Comparison of ENCODE assay signal across 8 mouse cellular contexts in the genomic region with DNA sequence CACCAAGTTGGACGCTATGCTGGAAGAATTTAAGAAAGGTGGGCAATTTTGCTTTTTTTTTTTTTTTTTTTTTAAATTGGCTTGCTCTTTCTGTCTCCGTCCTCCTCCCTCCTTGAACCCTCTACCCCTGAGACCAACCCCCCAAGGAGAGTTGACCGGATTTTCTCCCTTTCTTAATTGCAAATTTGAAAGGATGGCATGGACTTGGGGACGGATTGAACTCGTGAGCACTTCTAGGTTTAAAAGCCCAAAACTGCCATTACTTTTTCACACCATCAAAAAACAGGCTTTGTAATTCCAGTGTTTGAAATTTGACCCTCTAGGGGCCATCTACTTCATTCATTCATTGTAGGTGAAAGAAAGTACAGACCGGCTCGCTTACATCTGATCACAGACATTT. TPM values are rescaled to one million over a fixed set of nuclear protein-coding genes. Genes with fewer than 3 reads are reported as not detected.
A peak's percentile ranks its signal among the peaks of the same experiment; 100 is the strongest.
DNase-seq lines count a peak whose midpoint lies in the region; ATAC-seq lines count a peak whose summit lies in the region.

No protein-coding gene starts in this region.

- no peaks in the 10 kb centered on the region for H3K9me3 ChIP-seq in lung, embryonic 16.5 days (ENCODE audit: control insufficient read depth, low read length)
- no peaks in the 10 kb centered on the region for H3K9me3 ChIP-seq in limb, embryonic 13.5 days
- no peaks in the 10 kb centered on the region for H3K9me3 ChIP-seq in stomach, embryonic 14.5 days (ENCODE audit: control insufficient read depth, low read depth, low read length)

- no peaks in the 10 kb centered on the region for H3K36me3 ChIP-seq in lung, embryonic 16.5 days (ENCODE audit: control insufficient read depth, insufficient read depth, low read length)
- H3K36me3 ChIP-seq in limb, embryonic 13.5 days = no peaks in the 10 kb centered on the region
- no peaks in the 10 kb centered on the region for H3K36me3 ChIP-seq in stomach, embryonic 14.5 days (ENCODE audit: control insufficient read depth, insufficient read depth, low read length)

- 29% methylated on average over 7 of the region's 7 CpGs for WGBS in lung, embryonic 16.5 days
- 8% methylated on average over 7 of the region's 7 CpGs for WGBS in limb, embryonic 13.5 days
- 21% methylated on average over 7 of the region's 7 CpGs for WGBS in stomach, embryonic 14.5 days

- H3K4me1 ChIP-seq in lung, embryonic 16.5 days (replicated peaks; ENCODE audit: control insufficient read depth, insufficient read depth, low read length) = peaks cover 21% of the 10 kb centered on the region
- peaks cover 27% of the 10 kb centered on the region for H3K4me1 ChIP-seq in limb, embryonic 13.5 days
- peaks cover 12% of the 10 kb centered on the region; the same call in 1 of the 2 replicates for H3K4me1 ChIP-seq in stomach, embryonic 14.5 days (ENCODE audit: control insufficient read depth, insufficient read depth, low read length)

- H3K4me2 ChIP-seq in lung, embryonic 16.5 days (ENCODE audit: low read depth, low read length) = peak overlapping the region; percentile 96
- peak overlapping the region; percentile 100 for H3K4me2 ChIP-seq in limb, embryonic 13.5 days (replicated peaks)
- H3K4me2 ChIP-seq in stomach, embryonic 14.5 days (replicated peaks; ENCODE audit: low read depth, low read length) = peak overlapping the region; percentile 100

- H3K27me3 ChIP-seq in lung, embryonic 16.5 days (ENCODE audit: control insufficient read depth, insufficient read depth, low read depth, low read length) = peaks cover 10% of the 10 kb centered on the region
- H3K27me3 ChIP-seq in limb, embryonic 13.5 days = peaks cover 39% of the 10 kb centered on the region
- H3K27me3 ChIP-seq in stomach, embryonic 14.5 days (ENCODE audit: control insufficient read depth, insufficient read depth, low read length) = no peaks in the 10 kb centered on the region

- no peak overlapping the region for H3K9ac ChIP-seq in lung, embryonic 16.5 days (ENCODE audit: low read length)
- H3K9ac ChIP-seq in limb, embryonic 13.5 days = peak overlapping the region; percentile 77; the same call in 1 of the 2 replicates
- no peak overlapping the region for H3K9ac ChIP-seq in stomach, embryonic 14.5 days (replicated peaks; ENCODE audit: low read depth, low read length)

- H3K4me3 ChIP-seq in lung, embryonic 16.5 days (ENCODE audit: low read length) = peak overlapping the region; percentile 92
- peak overlapping the region; percentile 76 for H3K4me3 ChIP-seq in limb, embryonic 13.5 days
- H3K4me3 ChIP-seq in stomach, embryonic 14.5 days (ENCODE audit: low read depth, low read length) = peak overlapping the region; percentile 63; the same call in 1 of the 2 replicates

- DNase-seq in cerebellum, adult 9-11 months = peak; percentile 52
- DNase-seq in cerebellum, postnatal 4 days (ENCODE audit: low spot score in 2 of 2) = no peak
- no peak for DNase-seq in lung, adult 18-20 months
- no peak for DNase-seq in urinary bladder, postnatal 25 days (ENCODE audit: low spot score)

- ATAC-seq in lung, embryonic 16.5 days (ENCODE audit: low read depth) = no peak
- ATAC-seq in limb, embryonic 13.5 days (ENCODE audit: low FRiP score, low read depth) = no peak
- ATAC-seq in stomach, embryonic 14.5 days (ENCODE audit: insufficient number of reproducible peaks, insufficient read depth, low FRiP score, low read depth) = no peak
- ATAC-seq in megakaryocyte progenitor cell, adult 5-6 weeks (replicated peaks; ENCODE audit: poor library complexity) = no peak

- H3K27ac ChIP-seq in lung, embryonic 16.5 days (ENCODE audit: low read length) = no peak overlapping the region
- no peak overlapping the region for H3K27ac ChIP-seq in limb, embryonic 13.5 days
- no peak overlapping the region for H3K27ac ChIP-seq in stomach, embryonic 14.5 days (ENCODE audit: low read length)

RNA-seq across cellular contexts. Expression of a gene that starts 2.0 kb away (rescaled TPM):
- 2.5 and 2.6 TPM in 2 replicates for polyA plus RNA-seq in lung, embryonic 16.5 days (2015; fragmentation: Nextera tagmentation; extraction: Ambion mirVana)
- 3.2 and 4.1 TPM in 2 replicates for polyA plus RNA-seq in limb, embryonic 13.5 days (2015; fragmentation: Nextera tagmentation; extraction: Ambion mirVana)
- 2.5 and 4.1 TPM in 2 replicates for polyA plus RNA-seq in stomach, embryonic 14.5 days (2014; fragmentation: Nextera tagmentation; extraction: Ambion mirVana)
- total RNA-seq in megakaryocyte progenitor cell, adult 5-6 weeks (2015) = 6.4 and 8.0 TPM in 2 replicates
- 5.5 and 5.8 TPM in 2 replicates for total RNA-seq in megakaryocyte progenitor cell, adult 5-6 weeks (2017)

RNA-seq across cellular contexts. Expression of a gene that starts 56.1 kb away (rescaled TPM):
- 34.8 and 35.1 TPM in 2 replicates for polyA plus RNA-seq in lung, embryonic 16.5 days (2015; fragmentation: Nextera tagmentation; extraction: Ambion mirVana)
- polyA plus RNA-seq in limb, embryonic 13.5 days (2015; fragmentation: Nextera tagmentation; extraction: Ambion mirVana) = 38.3 and 38.5 TPM in 2 replicates
- polyA plus RNA-seq in stomach, embryonic 14.5 days (2014; fragmentation: Nextera tagmentation; extraction: Ambion mirVana) = 23.2 and 26.9 TPM in 2 replicates
- 31.2 and 43.3 TPM in 2 replicates for total RNA-seq in megakaryocyte progenitor cell, adult 5-6 weeks (2015)
- total RNA-seq in megakaryocyte progenitor cell, adult 5-6 weeks (2017) = 54.4 and 65.8 TPM in 2 replicates
